Mouse (Mus musculus) lung, adult 2 months (tissue): ENCODE measurements around the gene Pus10.

ENCODE experiments used
- CTCF ChIP-seq: fragments of 200-500 bp; IDR thresholded peaks from 2 replicates; pipeline ENCODE4 v1.5.1; 2011; ENCODE audit warnings: mild to moderate bottlenecking, low read length, control low read depth; ENCODE audit not compliant: insufficient read depth
- POLR2A ChIP-seq: fragments of 200-500 bp; IDR thresholded peaks from 2 replicates; pipeline ENCODE4 v1.6.1; 2011; ENCODE audit warnings: low read depth, mild to moderate bottlenecking, control low read depth, low read length, borderline replicate concordance; ENCODE audit errors: extremely low read depth

- TF ChIP-seq POLR2A (no peak), CTCF (no peak)
These were observed 34.8 kb upstream of the Pus10 start for GRCm38 (mm10) chr11:23630664-23631063.
